Mouse (Mus musculus) common myeloid progenitor, adult 5-6 weeks (primary cell): ENCODE results near the gene Amdhd1. TPM values are rescaled to one million over a fixed set of nuclear protein-coding genes. Genes with fewer than 3 reads are reported as not detected.

Experiments used
- ATAC-seq: replicated peaks from 2 replicates; pipeline ENCODE4 v1.8.0; 2016; ENCODE audit warnings: low read depth, mild to moderate bottlenecking, moderate TSS enrichment, inconsistent platforms; ENCODE audit not compliant: poor library complexity, severe bottlenecking
- total RNA-seq: library from RNA; stranded (forward); fragments of 200-1000, 187-1606 nt; gene quantifications from 2 replicates; pipeline ENCODE4 v1.2.3, GENCODE M21; 2017

The Amdhd1 gene
- total RNA-seq, 1 experiment from 2014 or later = not detected

- peak; percentile 42; the same call in 1 of the 2 replicates for ATAC-seq
Measured at GRCm38 (mm10) chr10:93486622-93487021, 53.2 kb downstream of the Amdhd1 start.

GRCm38 (mm10) chr10:93485055-93485691, 54.7 kb downstream of the Amdhd1 start:
- ATAC-seq = peak; percentile 36

GRCm38 (mm10) chr10:93484511-93484910, 55.3 kb downstream of the Amdhd1 start:
- ATAC-seq = no peak

Other genes with a start within 250 kb of the Amdhd1 start
- gene Elk3, start 228.9 kb downstream of the Amdhd1 start, total RNA-seq = 25.5 and 30.0 TPM in 2 replicates
- gene Lta4h, start 86.6 kb downstream of the Amdhd1 start, total RNA-seq = 139 and 195 TPM in 2 replicates
- 0.29 and 1.1 TPM in 2 replicates for gene Hal, start 51.3 kb downstream of the Amdhd1 start, total RNA-seq
- gene Ccdc38, start 599 bp upstream of the Amdhd1 start, total RNA-seq = 0.24 and 0.55 TPM in 2 replicates
- 192 and 266 TPM in 2 replicates for gene Snrpf, start 49.7 kb upstream of the Amdhd1 start, total RNA-seq
- 2.2 and 4.8 TPM in 2 replicates for gene Ntn4, start 100.6 kb upstream of the Amdhd1 start, total RNA-seq